Mouse (Mus musculus): ENCODE measurements at regions not wholly inside any gene's neighbourhood (a gene's known extent, or its start where the extent isn't known, plus 50 kb on each side); places are given as distances from the start of the nearest gene placed in this dataset.

GRCm38 (mm10) chr2:131683734-131684133 lies 121.7 kb upstream of the Adra1d start:
- Histone ChIP-seq H3K4me3 (replicated peaks; ENCODE audit: low read length) (no peak overlapping the region), H3K27me3 (ENCODE audit: control insufficient read depth, insufficient read depth, low read length) (no peaks in the 10 kb centered on the region), H3K36me3 (ENCODE audit: control insufficient read depth, insufficient read depth, low read length) (no peaks in the 10 kb centered on the region), H3K27ac (replicated peaks; ENCODE audit: low read depth, low read length) (no peak overlapping the region), H3K9me3 (ENCODE audit: control insufficient read depth, low read length) (no peaks in the 10 kb centered on the region), H3K4me1 (ENCODE audit: control insufficient read depth, insufficient read depth, low read length) (no peaks in the 10 kb centered on the region), H3K4me2 (replicated peaks; ENCODE audit: low read depth, low read length, severe bottlenecking) (no peak overlapping the region), H3K9ac (ENCODE audit: low read depth, low read length, severe bottlenecking) (no peak overlapping the region)
- WGBS = 88% methylated on average over 2 of the region's 2 CpGs
- no peak for ATAC-seq (ENCODE audit: low FRiP score, low read depth)
- TF ChIP-seq POLR2A (IDR thresholded peaks at IDR 0.05; ENCODE audit: borderline replicate concordance, extremely low read depth, insufficient read depth, insufficient read length) = no peak
- DNase-seq (ENCODE audit: low spot score) = no peak

- H3K9ac ChIP-seq (ENCODE audit: low read depth, low read length, severe bottlenecking) = no peak overlapping the region
- no peak overlapping the region for H3K27ac ChIP-seq (replicated peaks; ENCODE audit: low read depth, low read length)
- no peaks in the 10 kb centered on the region for H3K4me1 ChIP-seq (ENCODE audit: control insufficient read depth, insufficient read depth, low read length)
- H3K27me3 ChIP-seq (ENCODE audit: control insufficient read depth, insufficient read depth, low read length) = no peaks in the 10 kb centered on the region
- no peak overlapping the region for H3K4me3 ChIP-seq (replicated peaks; ENCODE audit: low read length)
- H3K4me2 ChIP-seq (replicated peaks; ENCODE audit: low read depth, low read length, severe bottlenecking) = no peak overlapping the region
- DNase-seq (ENCODE audit: low spot score) (no peak), ATAC-seq (ENCODE audit: low FRiP score, low read depth) (no peak)
- no peaks in the 10 kb centered on the region for H3K36me3 ChIP-seq (ENCODE audit: control insufficient read depth, insufficient read depth, low read length)
- TF ChIP-seq POLR2A (IDR thresholded peaks at IDR 0.05; ENCODE audit: borderline replicate concordance, extremely low read depth, insufficient read depth, insufficient read length) = no peak
- H3K9me3 ChIP-seq (ENCODE audit: control insufficient read depth, low read length) = no peaks in the 10 kb centered on the region
- WGBS = 57% methylated on average over 2 of the region's 2 CpGs
Measured at GRCm38 (mm10) chr2:131678484-131678883, 116.4 kb upstream of the Adra1d start.

GRCm38 (mm10) chr2:131676736-131677135 lies 114.7 kb upstream of the Adra1d start:
- no peaks in the 10 kb centered on the region for H3K36me3 ChIP-seq (ENCODE audit: control insufficient read depth, insufficient read depth, low read length)
- no peak for TF ChIP-seq POLR2A (IDR thresholded peaks at IDR 0.05; ENCODE audit: borderline replicate concordance, extremely low read depth, insufficient read depth, insufficient read length)
- no peak overlapping the region for H3K4me3 ChIP-seq (replicated peaks; ENCODE audit: low read length)
- H3K27ac ChIP-seq (replicated peaks; ENCODE audit: low read depth, low read length) = no peak overlapping the region
- DNase-seq (ENCODE audit: low spot score) (no peak), ATAC-seq (ENCODE audit: low FRiP score, low read depth) (no peak)
- 78% methylated on average over 1 of the region's 1 CpGs for WGBS
- no peaks in the 10 kb centered on the region for H3K27me3 ChIP-seq (ENCODE audit: control insufficient read depth, insufficient read depth, low read length)
- H3K9ac ChIP-seq (ENCODE audit: low read depth, low read length, severe bottlenecking) = no peak overlapping the region
- no peaks in the 10 kb centered on the region for H3K4me1 ChIP-seq (ENCODE audit: control insufficient read depth, insufficient read depth, low read length)
- H3K4me2 ChIP-seq (replicated peaks; ENCODE audit: low read depth, low read length, severe bottlenecking) = no peak overlapping the region
- H3K9me3 ChIP-seq (ENCODE audit: control insufficient read depth, low read length) = no peaks in the 10 kb centered on the region

GRCm38 (mm10) chr2:131674872-131675271 lies 112.8 kb upstream of the Adra1d start:
- H3K4me3 ChIP-seq (replicated peaks; ENCODE audit: low read length) = no peak overlapping the region
- H3K4me1 ChIP-seq (ENCODE audit: control insufficient read depth, insufficient read depth, low read length) = no peaks in the 10 kb centered on the region
- H3K9ac ChIP-seq (ENCODE audit: low read depth, low read length, severe bottlenecking) = no peak overlapping the region
- DNase-seq (ENCODE audit: low spot score) = no peak
- no peaks in the 10 kb centered on the region for H3K9me3 ChIP-seq (ENCODE audit: control insufficient read depth, low read length)
- no peak overlapping the region for H3K27ac ChIP-seq (replicated peaks; ENCODE audit: low read depth, low read length)
- no peaks in the 10 kb centered on the region for H3K27me3 ChIP-seq (ENCODE audit: control insufficient read depth, insufficient read depth, low read length)
- no peak for TF ChIP-seq POLR2A (IDR thresholded peaks at IDR 0.05; ENCODE audit: borderline replicate concordance, extremely low read depth, insufficient read depth, insufficient read length)
- H3K4me2 ChIP-seq (replicated peaks; ENCODE audit: low read depth, low read length, severe bottlenecking) = no peak overlapping the region
- WGBS = 90% methylated on average over 6 of the region's 6 CpGs
- no peak for ATAC-seq (ENCODE audit: low FRiP score, low read depth)
- H3K36me3 ChIP-seq (ENCODE audit: control insufficient read depth, insufficient read depth, low read length) = no peaks in the 10 kb centered on the region

GRCm38 (mm10) chr2:131673351-131673750 lies 111.3 kb upstream of the Adra1d start:
- no peak overlapping the region for H3K9ac ChIP-seq (ENCODE audit: low read depth, low read length, severe bottlenecking)
- H3K9me3 ChIP-seq (ENCODE audit: control insufficient read depth, low read length) = no peaks in the 10 kb centered on the region
- DNase-seq (ENCODE audit: low spot score) (no peak), ATAC-seq (ENCODE audit: low FRiP score, low read depth) (no peak)
- no peaks in the 10 kb centered on the region for H3K4me1 ChIP-seq (ENCODE audit: control insufficient read depth, insufficient read depth, low read length)
- H3K4me2 ChIP-seq (replicated peaks; ENCODE audit: low read depth, low read length, severe bottlenecking) = no peak overlapping the region
- no peak overlapping the region for H3K27ac ChIP-seq (replicated peaks; ENCODE audit: low read depth, low read length)
- WGBS = 30% methylated on average over 3 of the region's 3 CpGs
- TF ChIP-seq POLR2A (IDR thresholded peaks at IDR 0.05; ENCODE audit: borderline replicate concordance, extremely low read depth, insufficient read depth, insufficient read length) = no peak
- H3K27me3 ChIP-seq (ENCODE audit: control insufficient read depth, insufficient read depth, low read length) = no peaks in the 10 kb centered on the region
- no peak overlapping the region for H3K4me3 ChIP-seq (replicated peaks; ENCODE audit: low read length)
- H3K36me3 ChIP-seq (ENCODE audit: control insufficient read depth, insufficient read depth, low read length) = no peaks in the 10 kb centered on the region

- 100% methylated on average over 1 of the region's 1 CpGs for WGBS
- ATAC-seq (ENCODE audit: low FRiP score, low read depth) = no peak
Measured at GRCm38 (mm10) chr2:131672646-131673045, 110.6 kb upstream of the Adra1d start.

More at GRCm38 (mm10) chr2:131672646-131673045, 110.6 kb upstream of the Adra1d start:
- no peaks in the 10 kb centered on the region for H3K36me3 ChIP-seq (ENCODE audit: control insufficient read depth, insufficient read depth, low read length)
- TF ChIP-seq POLR2A (IDR thresholded peaks at IDR 0.05; ENCODE audit: borderline replicate concordance, extremely low read depth, insufficient read depth, insufficient read length) = no peak
- no peak overlapping the region for H3K9ac ChIP-seq (ENCODE audit: low read depth, low read length, severe bottlenecking)
- H3K4me3 ChIP-seq (replicated peaks; ENCODE audit: low read length) = no peak overlapping the region
- no peak for DNase-seq (ENCODE audit: low spot score)
- H3K27ac ChIP-seq (replicated peaks; ENCODE audit: low read depth, low read length) = no peak overlapping the region
- H3K4me2 ChIP-seq (replicated peaks; ENCODE audit: low read depth, low read length, severe bottlenecking) = no peak overlapping the region
- H3K27me3 ChIP-seq (ENCODE audit: control insufficient read depth, insufficient read depth, low read length) = no peaks in the 10 kb centered on the region
- no peaks in the 10 kb centered on the region for H3K4me1 ChIP-seq (ENCODE audit: control insufficient read depth, insufficient read depth, low read length)
- no peaks in the 10 kb centered on the region for H3K9me3 ChIP-seq (ENCODE audit: control insufficient read depth, low read length)
